Comparison of ENCODE assay signal across 8 mouse cellular contexts in genomic region chr2:32607262-32607947, GRCm38 (mm10). TPM values are rescaled to one million over a fixed set of nuclear protein-coding genes. Genes with fewer than 3 reads are reported as not detected.
DNase-seq lines count a peak whose midpoint lies in the region; ATAC-seq and TF ChIP-seq lines count a peak whose summit lies in the region.

No protein-coding gene starts in this region.

- peak; percentile 48; the same call in 1 of the 2 replicates for ATAC-seq in embryonic facial prominence, embryonic 12.5 days (ENCODE audit: insufficient number of reproducible peaks, insufficient read depth, low FRiP score, low TSS enrichment)
- no peak for ATAC-seq in heart, embryonic 16.5 days (replicated peaks; ENCODE audit: extremely low read depth, insufficient read depth, low FRiP score)
- peak; percentile 34 for ATAC-seq in midbrain, embryonic 14.5 days (ENCODE audit: low FRiP score, low TSS enrichment)

- H3K9me3 ChIP-seq in embryonic facial prominence, embryonic 12.5 days: no peaks in the 10 kb centered on the region
- no peaks in the 10 kb centered on the region for H3K9me3 ChIP-seq in heart, embryonic 16.5 days (replicated peaks; ENCODE audit: control insufficient read depth, low read length)
- no peaks in the 10 kb centered on the region for H3K9me3 ChIP-seq in midbrain, embryonic 14.5 days (ENCODE audit: control insufficient read depth, low read length)

- H3K36me3 ChIP-seq in embryonic facial prominence, embryonic 12.5 days: 0 out of 2 replicates have a peak, but pooled peaks cover 4% of the 10 kb centered on the region
- H3K36me3 ChIP-seq in heart, embryonic 16.5 days (ENCODE audit: control insufficient read depth, insufficient read depth): no peaks in the 10 kb centered on the region
- H3K36me3 ChIP-seq in midbrain, embryonic 14.5 days (ENCODE audit: control insufficient read depth, insufficient read depth, low read length): no peaks in the 10 kb centered on the region

- H3K27ac ChIP-seq in layer of hippocampus, adult 2 months: peak overlapping the region; percentile 96
- H3K27ac ChIP-seq in embryonic facial prominence, embryonic 12.5 days: peak overlapping the region; percentile 30
- H3K27ac ChIP-seq in heart, embryonic 16.5 days (ENCODE audit: low read length): peak overlapping the region; percentile 97
- no peak overlapping the region for H3K27ac ChIP-seq in midbrain, embryonic 14.5 days (replicated peaks; ENCODE audit: low read depth, low read length)

- H3K4me3 ChIP-seq in layer of hippocampus, adult 2 months: peak overlapping the region; percentile 68
- peak overlapping the region; percentile 77 for H3K4me3 ChIP-seq in embryonic facial prominence, embryonic 12.5 days
- peak overlapping the region; percentile 80 for H3K4me3 ChIP-seq in heart, embryonic 16.5 days (ENCODE audit: low read length)
- H3K4me3 ChIP-seq in midbrain, embryonic 14.5 days (replicated peaks; ENCODE audit: low read depth, low read length): peak overlapping the region; percentile 71

- no peaks in the 10 kb centered on the region for H3K27me3 ChIP-seq in embryonic facial prominence, embryonic 12.5 days
- no peaks in the 10 kb centered on the region for H3K27me3 ChIP-seq in heart, embryonic 16.5 days (ENCODE audit: control insufficient read depth, insufficient read depth, low read length)
- no peaks in the 10 kb centered on the region for H3K27me3 ChIP-seq in midbrain, embryonic 14.5 days (ENCODE audit: control insufficient read depth, insufficient read depth, low read length)

- peak overlapping the region; percentile 69 for H3K9ac ChIP-seq in embryonic facial prominence, embryonic 12.5 days
- peak overlapping the region; percentile 88 for H3K9ac ChIP-seq in heart, embryonic 16.5 days (ENCODE audit: low read length)
- H3K9ac ChIP-seq in midbrain, embryonic 14.5 days (replicated peaks; ENCODE audit: low read length): peak overlapping the region; percentile 77

- no peak for DNase-seq in layer of hippocampus, adult 2 months (ENCODE audit: low spot score in 2 of 2)
- no peak for DNase-seq in layer of hippocampus, adult 9-10 months (ENCODE audit: low spot score)
- peak; percentile 59 for DNase-seq in ZHBTc4 (ENCODE audit: low read depth, low spot score)
- peak; percentile 60 for DNase-seq in liver
- DNase-seq in midbrain, embryonic 14.5 days: peak; percentile 55
- DNase-seq in testis, postnatal 10 days (ENCODE audit: low spot score): peak; percentile 74

- peak overlapping the region; percentile 80 for H3K4me2 ChIP-seq in embryonic facial prominence, embryonic 12.5 days (replicated peaks)
- peak overlapping the region; percentile 92 for H3K4me2 ChIP-seq in heart, embryonic 16.5 days (ENCODE audit: low read depth, low read length)
- H3K4me2 ChIP-seq in midbrain, embryonic 14.5 days (ENCODE audit: low read length): peak overlapping the region; percentile 86

- peaks cover 33% of the 10 kb centered on the region for H3K4me1 ChIP-seq in embryonic facial prominence, embryonic 12.5 days
- peaks cover 47% of the 10 kb centered on the region for H3K4me1 ChIP-seq in heart, embryonic 16.5 days (ENCODE audit: control insufficient read depth, insufficient read depth, low read length)
- H3K4me1 ChIP-seq in midbrain, embryonic 14.5 days (ENCODE audit: control insufficient read depth, insufficient read depth, low read length): peaks cover 7% of the 10 kb centered on the region; the same call in 1 of the 2 replicates

- WGBS in embryonic facial prominence, embryonic 12.5 days: 5% methylated on average over 34 of the region's 34 CpGs
- 6% methylated on average over 34 of the region's 34 CpGs for WGBS in heart, embryonic 16.5 days
- WGBS in midbrain, embryonic 14.5 days: 6% methylated on average over 34 of the region's 34 CpGs

- no peak for TF ChIP-seq CTCF in layer of hippocampus, adult 2 months (conservative IDR thresholded peaks at IDR 0.05)

RNA-seq across cellular contexts. Expression of gene St6galnac6, which starts 7.9 kb away (rescaled TPM):
- total RNA-seq in layer of hippocampus, adult 2 months (2021): 100 to 1,000 TPM; 117 to 124 TPM
- polyA plus RNA-seq in embryonic facial prominence, embryonic 12.5 days (2016; fragmentation: Nextera tagmentation; extraction: Ambion mirVana): 26.4 and 28.1 TPM in 2 replicates
- polyA plus RNA-seq in heart, embryonic 16.5 days (2015; fragmentation: Nextera tagmentation; extraction: Ambion mirVana): 33.4 and 34.1 TPM in 2 replicates
- 7.6 and 10.2 TPM in 2 replicates for polyA plus RNA-seq in midbrain, embryonic 14.5 days (2014; fragmentation: Nextera tagmentation; extraction: Ambion mirVana)

RNA-seq across cellular contexts. Expression of gene Ak1, which starts 14.2 kb away (rescaled TPM):
- total RNA-seq in layer of hippocampus, adult 2 months (2021): 100 to 1,000 TPM; 120 to 123 TPM
- polyA plus RNA-seq in embryonic facial prominence, embryonic 12.5 days (2016; fragmentation: Nextera tagmentation; extraction: Ambion mirVana): 19.4 and 24.1 TPM in 2 replicates
- 470 and 488 TPM in 2 replicates for polyA plus RNA-seq in heart, embryonic 16.5 days (2015; fragmentation: Nextera tagmentation; extraction: Ambion mirVana)
- polyA plus RNA-seq in midbrain, embryonic 14.5 days (2014; fragmentation: Nextera tagmentation; extraction: Ambion mirVana): 69.2 and 76.2 TPM in 2 replicates

RNA-seq across cellular contexts. Expression of gene St6galnac4, which starts 20.5 kb away (rescaled TPM):
- 10 to 100 TPM; 36.4 to 40.0 TPM for total RNA-seq in layer of hippocampus, adult 2 months (2021)
- polyA plus RNA-seq in embryonic facial prominence, embryonic 12.5 days (2016; fragmentation: Nextera tagmentation; extraction: Ambion mirVana): 32.7 and 36.5 TPM in 2 replicates
- polyA plus RNA-seq in heart, embryonic 16.5 days (2015; fragmentation: Nextera tagmentation; extraction: Ambion mirVana): 40.6 and 40.7 TPM in 2 replicates
- 20.1 and 24.8 TPM in 2 replicates for polyA plus RNA-seq in midbrain, embryonic 14.5 days (2014; fragmentation: Nextera tagmentation; extraction: Ambion mirVana)

RNA-seq across cellular contexts. Expression of gene 9430097D07Rik, which starts 31.9 kb away (rescaled TPM):
- under 1 TPM in 1 of 2 experiments, not detected in 1; 0.71 TPM for total RNA-seq in layer of hippocampus, adult 2 months (2021)
- polyA plus RNA-seq in embryonic facial prominence, embryonic 12.5 days (2016; fragmentation: Nextera tagmentation; extraction: Ambion mirVana): 0.29 TPM in 1 of 2 replicates, not detected in the other
- polyA plus RNA-seq in heart, embryonic 16.5 days (2015; fragmentation: Nextera tagmentation; extraction: Ambion mirVana): not detected in 2 replicates
- 0.29 and 1.3 TPM in 2 replicates for polyA plus RNA-seq in midbrain, embryonic 14.5 days (2014; fragmentation: Nextera tagmentation; extraction: Ambion mirVana)

RNA-seq across cellular contexts. Expression of gene Pip5kl1, which starts 32.8 kb away (rescaled TPM):
- 1 to 10 TPM; 4.4 to 5.0 TPM for total RNA-seq in layer of hippocampus, adult 2 months (2021)
- polyA plus RNA-seq in embryonic facial prominence, embryonic 12.5 days (2016; fragmentation: Nextera tagmentation; extraction: Ambion mirVana): 2.9 and 3.4 TPM in 2 replicates
- polyA plus RNA-seq in heart, embryonic 16.5 days (2015; fragmentation: Nextera tagmentation; extraction: Ambion mirVana): 0.16 and 0.32 TPM in 2 replicates
- 7.1 and 11.5 TPM in 2 replicates for polyA plus RNA-seq in midbrain, embryonic 14.5 days (2014; fragmentation: Nextera tagmentation; extraction: Ambion mirVana)

Comparison
In these comparisons a context has a peak if more than half of its experiments do, and no peak if none do; other contexts are left out.
1. DNase-seq: peak in ZHBTc4 (single experiment), liver (single experiment), midbrain, embryonic 14.5 days (single experiment) and testis, postnatal 10 days (single experiment); none in layer of hippocampus, adult 2 months (0 of 2) and layer of hippocampus, adult 9-10 months (single experiment).
2. Peak in every context shown above with its lines, with median percentiles within 50 percentile points of each other: H3K4me3 ChIP-seq, H3K4me2 ChIP-seq and H3K9ac ChIP-seq.